In genomic region chr9:100590462-100590861, GRCm38 (mm10) we compare ENCODE assay signal across 17 mouse cellular contexts. TPM values are rescaled to one million over a fixed set of nuclear protein-coding genes. Genes with fewer than 3 reads are reported as not detected.
"Had no signal": no experiment of that assay in that cellular context is flagged by ENCODE, and none has a peak within 500 bp of the region (broad histone marks: within the 10 kb centered on the region; RNA-seq: fewer than 3 reads in every experiment).

No protein-coding gene starts in this region.

- H3K36me3 ChIP-seq: neural tube, embryonic 13.5 days; neural tube, embryonic 15.5 days; stomach, embryonic 15.5 days had no signal

- H3K4me1 ChIP-seq: neural tube, embryonic 13.5 days; neural tube, embryonic 15.5 days; stomach, embryonic 15.5 days had no signal

- H3K9ac ChIP-seq: neural tube, embryonic 13.5 days; neural tube, embryonic 15.5 days; stomach, embryonic 15.5 days had no signal

- H3K9me3 ChIP-seq: neural tube, embryonic 13.5 days; neural tube, embryonic 15.5 days; stomach, embryonic 15.5 days had no signal

- H3K27me3 ChIP-seq: neural tube, embryonic 13.5 days; neural tube, embryonic 15.5 days; stomach, embryonic 15.5 days had no signal

- H3K27ac ChIP-seq: neural tube, embryonic 13.5 days; neural tube, embryonic 15.5 days; stomach, embryonic 15.5 days; stomach, postnatal 0 days had no signal

- H3K4me2 ChIP-seq: neural tube, embryonic 13.5 days; neural tube, embryonic 15.5 days; stomach, embryonic 15.5 days had no signal

- DNase-seq: retina, postnatal 1 day; right cerebral cortex, adult 18-20 months; right cerebral cortex, postnatal 14 days; right cerebral cortex, postnatal 25 days; right cerebral cortex, postnatal 4 days; spleen, adult 18-20 months; thymus, adult 18-20 months; thymus, adult 2 months; thymus, postnatal 14 days; thymus, postnatal 25 days; thymus, postnatal 36 days; thymus, postnatal 4 days had no signal

- H3K4me3 ChIP-seq: neural tube, embryonic 13.5 days; neural tube, embryonic 15.5 days; stomach, embryonic 15.5 days had no signal

RNA-seq across cellular contexts. Expression of gene Slc35g2, which starts 19.6 kb away (rescaled TPM):
- total RNA-seq: neutrophil, adult 5-6 weeks had no signal
